20 mouse cellular contexts compared by ENCODE assay signal in the genomic region with DNA sequence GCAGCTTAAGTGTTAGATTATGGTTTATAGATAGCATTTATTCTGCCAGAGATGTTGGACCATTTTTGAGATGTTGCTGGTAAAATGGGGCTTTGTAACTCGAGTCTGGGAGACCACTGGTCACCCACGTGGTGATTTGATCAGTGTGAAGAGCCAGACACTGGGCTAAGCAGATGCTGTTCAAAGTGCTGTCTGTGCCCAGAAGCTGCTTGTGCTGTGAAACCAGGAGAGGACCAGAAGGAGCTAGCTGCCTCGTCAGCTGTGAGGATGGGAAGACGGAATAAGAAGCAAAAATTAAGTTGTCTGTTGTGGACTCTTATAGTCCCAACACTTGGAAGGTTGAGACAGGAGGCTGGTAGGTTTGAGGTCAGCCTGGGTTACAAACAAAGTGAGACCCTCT. TPM values are rescaled to one million over a fixed set of nuclear protein-coding genes. Genes with fewer than 3 reads are reported as not detected.
DNase-seq lines count a peak whose midpoint lies in the region; ATAC-seq and TF ChIP-seq lines count a peak whose summit lies in the region.
"Had no signal": no experiment of that assay in that cellular context is flagged by ENCODE, and none has a peak within 500 bp of the region (broad histone marks: within the 10 kb centered on the region; RNA-seq: fewer than 3 reads in every experiment).

No protein-coding gene starts in this region.

- H3K4me1 ChIP-seq in neural tube, embryonic 15.5 days = no peaks in the 10 kb centered on the region
- H3K4me1 ChIP-seq: embryonic facial prominence, embryonic 12.5 days; heart, embryonic 13.5 days; hindbrain, embryonic 12.5 days had no signal

- H3K4me3 ChIP-seq in left cerebral cortex, adult 2 months = no peak overlapping the region
- H3K4me3 ChIP-seq in neural tube, embryonic 15.5 days (replicated peaks) = no peak overlapping the region
- H3K4me3 ChIP-seq: embryonic facial prominence, embryonic 12.5 days; heart, embryonic 13.5 days; hindbrain, embryonic 12.5 days had no signal

- H3K4me2 ChIP-seq in neural tube, embryonic 15.5 days = no peak overlapping the region
- H3K4me2 ChIP-seq: embryonic facial prominence, embryonic 12.5 days; heart, embryonic 13.5 days; hindbrain, embryonic 12.5 days had no signal

- H3K27ac ChIP-seq in left cerebral cortex, adult 2 months = no peak overlapping the region
- no peak overlapping the region for H3K27ac ChIP-seq in neural tube, embryonic 15.5 days (replicated peaks)
- H3K27ac ChIP-seq: embryonic facial prominence, embryonic 12.5 days; heart, embryonic 13.5 days; hindbrain, embryonic 12.5 days had no signal

- no peak for TF ChIP-seq CTCF in left cerebral cortex, adult 2 months (IDR thresholded peaks at IDR 0.05)

- ATAC-seq in cerebellum, adult (ENCODE audit: insufficient number of reproducible peaks, low FRiP score, low TSS enrichment) = no peak
- ATAC-seq in neural tube, embryonic 15.5 days (ENCODE audit: low FRiP score) = no peak
- ATAC-seq: CD4-positive, CD25-positive, alpha-beta regulatory T cell, adult 4 months; forebrain, embryonic 16.5 days; hindbrain, embryonic 16.5 days had no signal

- DNase-seq in cerebellum, postnatal 10 days = peak; percentile 32
- peak; percentile 10 for DNase-seq in layer of hippocampus, adult 11-12 months (ENCODE audit: low spot score)
- DNase-seq in layer of hippocampus, postnatal 25 days (ENCODE audit: extremely low spot score in 1 of 2, low spot score in 1 of 2) = no peak
- DNase-seq in left cerebral cortex, postnatal 25 days (ENCODE audit: low spot score in 2 of 2) = peak; percentile 24 to 37
- DNase-seq in left cerebral cortex, adult 2 months (ENCODE audit: extremely low spot score in 1 of 2, low spot score in 2 of 2) = no peak
- peak; percentile 33 for DNase-seq in MN1 (ENCODE audit: low spot score)
- DNase-seq: adrenal gland, postnatal 10 days; B cell, adult 2 months; gastrocnemius, postnatal 36 days; heart, adult 11 months; heart, postnatal 4 days had no signal

- intact Hi-C loops in left cerebral cortex, postnatal 25 days (cut with DNase I) = no loop called here
- intact Hi-C loops in left cerebral cortex, adult 2 months (cut with DNase I) = loop anchor here (10.0 kb wide), 1 partner anchor 153 kb away; no protein-coding TSS in a partner anchor

- 52% methylated on average over 4 of the region's 4 CpGs for WGBS in neural tube, embryonic 15.5 days

- no peaks in the 10 kb centered on the region for H3K36me3 ChIP-seq in neural tube, embryonic 15.5 days
- H3K36me3 ChIP-seq: embryonic facial prominence, embryonic 12.5 days; G1E; heart, embryonic 13.5 days; hindbrain, embryonic 12.5 days had no signal

- H3K9me3 ChIP-seq in neural tube, embryonic 15.5 days (replicated peaks) = no peaks in the 10 kb centered on the region
- H3K9me3 ChIP-seq: embryonic facial prominence, embryonic 12.5 days; G1E; heart, embryonic 13.5 days; hindbrain, embryonic 12.5 days had no signal

- no peak overlapping the region for H3K9ac ChIP-seq in neural tube, embryonic 15.5 days (replicated peaks)
- H3K9ac ChIP-seq: embryonic facial prominence, embryonic 12.5 days; heart, embryonic 13.5 days; hindbrain, embryonic 12.5 days had no signal

- no peaks in the 10 kb centered on the region for H3K27me3 ChIP-seq in neural tube, embryonic 15.5 days (replicated peaks)
- H3K27me3 ChIP-seq: embryonic facial prominence, embryonic 12.5 days; heart, embryonic 13.5 days; hindbrain, embryonic 12.5 days had no signal

RNA-seq across cellular contexts. Expression of a gene that starts 46.2 kb away (rescaled TPM):
- 10 to 100 TPM; 28.9 to 33.5 TPM for total RNA-seq in layer of hippocampus, postnatal 25 days (2021)
- 10 to 100 TPM; 29.4 to 31.4 TPM for total RNA-seq in left cerebral cortex, postnatal 25 days (2021)
- total RNA-seq in left cerebral cortex, adult 2 months (2021) = 10 to 100 TPM; 27.5 to 31.5 TPM
- 16.0 and 20.7 TPM in 2 replicates for polyA plus RNA-seq in neural tube, embryonic 15.5 days (2015; fragmentation: Nextera tagmentation; extraction: Ambion mirVana)

Comparison
In these comparisons a context has a peak if more than half of its experiments do, and no peak if none do; other contexts are left out.
1. DNase-seq: peak in cerebellum, postnatal 10 days (2 of 2), layer of hippocampus, adult 11-12 months (single experiment), left cerebral cortex, postnatal 25 days (2 of 2) and MN1 (single experiment); none in layer of hippocampus, postnatal 25 days (0 of 2) and left cerebral cortex, adult 2 months (0 of 2).